Mouse (Mus musculus): ENCODE measurements around the gene Slc38a9.

The Slc38a9 gene

DNA sequence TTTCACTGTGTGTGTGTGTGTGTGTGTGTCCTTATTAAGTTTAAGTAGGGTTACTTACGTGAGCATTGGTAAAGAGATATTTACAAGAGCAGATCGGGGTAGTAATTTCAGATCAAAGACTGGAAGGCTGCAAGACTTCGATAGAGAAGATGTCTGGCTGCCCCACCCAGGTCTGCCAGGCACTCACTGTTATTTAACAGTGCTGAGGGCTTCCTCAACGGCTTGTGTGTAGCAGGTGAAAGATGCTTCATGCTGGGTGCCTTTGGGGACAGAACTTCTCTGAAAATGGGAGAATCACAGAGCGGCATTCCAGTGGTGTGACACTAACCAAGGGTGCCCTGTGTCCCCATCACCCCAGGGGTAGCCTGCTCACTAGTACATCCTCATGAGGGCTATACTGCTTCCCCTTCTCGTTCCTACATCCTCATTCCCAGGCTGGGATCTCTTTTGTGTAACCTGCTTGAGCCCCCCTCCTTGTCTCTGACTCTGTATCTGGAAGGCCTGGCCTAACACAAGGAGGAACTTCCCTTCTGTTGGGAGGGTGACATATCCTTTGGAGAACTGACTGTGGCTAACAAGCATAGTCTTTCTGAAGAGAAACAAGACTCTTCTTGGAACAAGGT, 87.4 kb downstream of the Slc38a9 start:
- no peak for DNase-seq

DNA sequence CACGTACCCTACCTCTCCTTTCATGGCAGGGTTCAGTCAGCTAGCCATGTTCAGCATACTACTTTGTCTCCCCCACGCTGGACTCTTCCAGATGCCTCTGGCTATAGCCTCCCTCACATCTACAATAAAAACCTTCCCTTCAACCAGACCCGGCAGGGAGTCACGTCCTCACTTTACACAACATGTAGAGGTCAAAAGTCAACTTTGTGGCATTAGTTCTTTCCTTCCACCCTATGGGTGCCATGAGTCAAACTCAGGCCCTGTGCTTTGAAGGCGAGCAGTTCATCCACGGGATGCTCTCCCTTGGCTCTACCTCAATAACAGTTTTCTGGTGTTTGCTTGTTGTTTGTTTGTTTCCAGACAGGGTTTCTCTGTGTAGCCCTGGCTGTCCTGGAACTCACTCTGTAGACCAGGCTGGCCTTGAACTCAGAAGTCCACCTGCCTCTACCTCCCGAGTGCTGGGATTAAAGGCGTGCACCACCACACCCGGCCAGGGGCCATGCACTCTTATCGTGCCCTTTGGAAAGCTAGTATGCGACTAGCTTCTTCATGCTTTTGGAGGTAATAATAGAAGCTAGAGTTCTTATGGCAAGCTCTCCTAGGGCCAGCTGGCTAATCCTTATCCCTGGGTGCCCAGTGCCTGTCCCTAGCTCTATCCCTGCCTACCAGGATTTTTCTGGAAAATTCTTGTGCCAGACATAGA, 88.4 kb downstream of the Slc38a9 start:
- DNase-seq, result no peak

DNA sequence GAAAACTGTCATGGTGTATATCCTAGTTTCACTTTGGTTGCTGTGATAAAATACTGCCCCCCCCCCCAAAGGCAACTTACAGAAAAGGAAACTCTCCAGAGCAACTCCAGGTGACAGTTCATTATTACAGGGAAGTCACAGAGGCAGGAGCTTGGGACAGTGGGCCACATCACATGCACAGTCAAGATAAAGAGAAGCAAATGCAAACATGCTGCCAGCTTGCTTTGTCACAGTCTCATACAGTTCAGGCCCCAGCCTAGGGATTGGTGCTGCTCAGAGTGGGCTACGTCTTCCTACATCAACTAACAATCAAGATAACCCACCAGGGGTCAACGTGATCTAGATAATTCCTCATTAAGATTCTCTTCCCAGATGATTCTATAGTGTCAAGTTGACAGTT, 89.3 kb downstream of the Slc38a9 start:
- DNase-seq, result no peak

DNA sequence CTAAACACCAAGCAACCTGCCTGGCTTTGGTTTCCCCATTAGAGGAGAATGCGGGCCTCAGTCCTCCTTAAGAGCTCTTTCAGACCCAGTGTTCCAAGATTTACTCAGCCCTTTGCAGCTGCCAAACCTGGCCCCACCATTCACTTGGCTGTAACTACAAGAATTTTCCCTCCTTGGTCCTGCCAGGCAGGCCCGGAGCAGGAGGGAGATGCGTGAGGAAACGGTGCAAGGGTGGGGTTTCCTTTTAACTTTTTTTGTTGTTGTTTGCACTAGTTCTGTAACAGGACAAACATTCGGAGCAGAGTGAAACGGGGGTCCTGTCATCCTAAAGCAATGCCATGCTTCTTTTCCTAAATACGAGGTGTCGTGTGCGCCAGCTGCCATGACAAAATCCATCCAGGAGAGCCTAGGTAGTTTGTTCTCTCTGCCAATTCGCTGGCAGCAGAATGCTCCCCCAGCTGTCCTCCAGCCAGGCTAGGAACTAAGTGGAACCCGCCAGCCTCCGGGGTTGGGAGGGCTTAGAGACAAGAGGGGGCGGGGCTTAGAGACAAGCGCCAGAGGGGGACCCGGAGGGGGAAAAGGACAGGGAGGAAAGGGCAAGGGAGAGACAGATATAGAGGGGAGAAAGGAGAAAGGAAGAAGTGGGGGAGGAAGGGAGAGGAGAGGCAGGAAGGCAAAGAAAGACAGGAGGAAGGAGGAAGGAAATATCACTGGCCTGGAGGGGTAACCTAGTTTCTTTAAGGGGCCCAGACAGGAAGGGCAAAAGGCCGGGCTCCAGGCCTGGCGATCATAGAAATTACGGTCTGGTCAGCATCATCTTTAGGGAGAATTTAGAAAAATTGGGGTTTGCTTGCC, 91.1 kb downstream of the Slc38a9 start:
- peak; percentile 81 for DNase-seq

DNA sequence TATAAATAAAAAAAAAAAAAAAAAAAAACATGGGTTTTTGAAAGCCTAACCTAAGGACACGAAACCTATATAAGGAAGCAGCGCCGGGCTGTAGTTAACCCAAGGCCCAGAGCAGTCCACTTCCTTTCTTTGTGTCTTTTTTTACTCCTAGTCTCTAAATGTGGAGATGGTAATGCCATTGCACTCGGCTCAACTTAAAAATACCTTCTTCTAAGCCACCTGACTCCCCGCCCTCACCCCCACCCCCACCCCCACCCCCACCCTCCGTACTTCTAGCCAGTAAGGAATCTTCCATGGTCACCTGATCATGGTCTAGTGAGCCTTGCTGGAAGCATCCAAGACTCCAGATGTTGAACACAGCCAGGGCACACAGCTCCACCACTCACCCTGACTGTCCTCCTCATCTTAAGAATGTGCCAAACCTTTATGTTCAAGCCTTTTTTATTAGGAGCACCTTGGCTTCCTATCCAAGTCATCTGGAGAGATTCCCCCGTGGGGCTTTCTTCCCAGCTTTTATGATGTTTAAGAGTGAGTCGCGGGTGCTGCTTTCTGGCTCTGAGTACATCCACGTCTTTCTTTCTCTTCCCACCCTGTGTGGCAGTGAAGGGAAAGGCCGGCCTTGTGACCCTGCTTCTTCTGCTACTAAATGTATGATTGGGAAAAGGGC, 91.9 kb downstream of the Slc38a9 start:
- DNase-seq, result no peak

DNA sequence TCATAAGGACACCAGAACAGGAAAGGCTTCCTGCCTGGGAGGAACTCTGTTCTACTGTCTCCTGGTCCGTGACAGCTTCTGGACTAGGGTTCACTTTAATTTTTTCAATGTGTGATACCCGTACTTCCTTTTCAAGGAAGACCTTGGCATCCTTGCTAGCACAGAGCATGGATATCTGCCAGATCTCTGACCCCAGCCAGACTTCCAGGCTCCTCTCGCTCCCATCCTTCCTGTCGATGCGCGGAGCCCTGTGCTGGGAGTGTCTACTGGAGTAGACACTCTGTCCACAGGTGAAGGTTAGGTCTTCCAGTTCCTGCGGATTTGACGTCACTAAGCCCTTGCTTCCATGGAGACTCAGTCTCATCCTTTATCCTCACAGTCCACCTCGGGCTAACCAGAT, 93.0 kb downstream of the Slc38a9 start:
- peak; percentile 86 for DNase-seq

DNA sequence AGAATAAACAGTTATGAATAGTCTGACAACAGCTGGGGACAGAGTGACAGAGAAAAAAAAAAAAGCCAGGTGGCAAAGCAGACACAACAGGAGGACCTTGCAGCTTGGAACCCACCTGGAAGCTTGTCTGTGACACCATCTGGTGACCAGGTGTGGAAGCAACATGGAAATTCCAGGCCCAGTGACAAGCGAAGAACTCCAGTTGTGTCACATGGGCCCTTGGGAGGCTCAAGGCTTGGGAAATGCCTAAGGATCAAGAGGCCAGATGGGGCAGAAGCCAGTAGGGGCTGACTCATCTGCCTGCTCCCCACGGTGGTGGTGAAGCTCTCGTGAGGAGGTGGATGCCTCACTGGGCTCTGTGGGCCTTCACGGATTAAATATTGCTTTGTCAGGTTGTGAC, 94.3 kb downstream of the Slc38a9 start:
- DNase-seq, result no peak

DNA sequence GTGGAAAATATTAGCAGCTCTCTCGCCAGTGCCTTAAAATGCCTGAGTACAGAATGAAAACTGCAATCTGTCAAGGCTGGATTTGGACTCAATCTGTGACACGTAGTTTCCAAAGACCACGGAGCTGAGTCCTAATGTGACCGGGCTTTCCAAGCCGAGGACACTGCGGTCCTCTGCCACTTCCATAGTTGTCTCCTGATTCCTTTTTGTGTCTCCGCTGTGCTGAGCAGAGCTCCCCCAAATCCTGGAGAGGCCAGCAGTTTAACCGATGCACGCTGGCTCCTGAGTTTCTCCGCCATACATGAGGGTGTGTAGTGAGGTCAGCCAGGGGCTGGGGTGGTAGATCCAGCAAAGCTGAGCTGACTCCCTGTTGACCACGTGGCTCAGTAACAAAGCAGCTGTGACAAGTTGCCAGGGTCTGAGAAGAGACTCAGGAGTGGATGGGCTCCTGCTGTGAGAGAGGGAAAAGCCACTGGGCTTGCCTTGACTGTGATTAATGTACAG, 95.0 kb downstream of the Slc38a9 start:
- DNase-seq, result no peak

DNA sequence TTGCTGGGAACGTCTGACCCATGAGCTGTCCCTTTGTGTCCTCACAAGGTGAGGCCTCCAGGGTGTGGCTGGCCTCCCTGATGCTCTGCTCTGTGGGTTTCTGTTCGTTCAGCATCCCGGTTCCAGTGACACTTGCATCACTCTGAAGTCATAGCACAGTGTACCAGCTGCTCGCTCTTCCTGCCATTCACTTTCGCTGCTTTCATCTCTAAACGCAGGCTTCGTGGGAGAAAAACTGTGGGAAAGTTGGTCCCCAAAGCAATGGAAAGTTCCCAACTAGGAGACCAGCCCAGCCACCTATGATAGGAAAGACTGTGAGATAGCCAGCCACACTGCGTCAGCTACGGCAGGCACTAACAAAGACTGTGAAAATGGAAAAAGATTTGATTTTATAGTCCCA, 96.8 kb downstream of the Slc38a9 start:
- no peak for DNase-seq

DNA sequence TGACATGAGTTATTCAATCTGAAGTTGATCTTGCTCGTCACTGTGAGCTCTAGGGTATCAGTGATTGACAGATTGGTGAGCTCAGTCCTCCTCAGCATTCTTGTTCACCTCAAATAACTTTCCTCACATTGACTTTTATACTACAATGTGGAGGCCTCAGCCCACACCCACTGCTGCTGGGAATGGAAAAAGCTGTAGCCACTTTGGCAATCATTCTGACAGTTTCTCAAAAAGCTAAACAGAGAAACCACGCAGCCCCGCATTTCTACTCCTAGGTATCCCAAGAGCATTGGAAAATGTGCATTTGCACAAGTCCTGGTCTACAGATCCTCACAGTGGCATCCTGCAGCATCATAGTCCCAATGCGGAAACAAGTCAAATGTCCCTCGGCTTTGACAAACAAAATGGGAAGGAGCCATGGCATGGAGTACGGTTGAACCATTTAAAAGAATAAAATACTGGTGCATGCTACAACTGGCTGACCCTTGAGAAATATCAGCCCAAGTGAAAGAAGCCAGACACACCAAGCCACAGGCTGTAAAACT, 98.1 kb downstream of the Slc38a9 start:
- DNase-seq, result no peak

DNA sequence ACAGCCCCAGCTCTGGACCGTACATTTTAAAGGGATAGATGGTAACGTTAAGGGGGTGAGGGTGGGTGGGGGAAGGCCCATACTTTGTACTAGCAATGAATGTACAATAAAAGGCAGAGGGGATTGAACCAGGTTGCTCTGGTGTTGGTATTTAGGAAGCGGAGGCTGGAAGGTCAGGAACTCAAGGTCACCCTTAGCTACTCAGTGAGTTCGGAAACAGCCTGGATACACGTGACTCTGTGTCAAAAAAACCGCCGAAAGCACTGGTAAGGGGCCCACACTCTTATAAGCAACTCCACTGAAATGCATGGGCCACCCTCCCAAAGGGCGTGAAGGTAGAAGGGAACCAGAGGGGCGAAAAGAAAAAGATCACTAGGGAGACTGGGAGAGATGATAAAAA, 98.8 kb downstream of the Slc38a9 start:
- DNase-seq, result no peak

DNA sequence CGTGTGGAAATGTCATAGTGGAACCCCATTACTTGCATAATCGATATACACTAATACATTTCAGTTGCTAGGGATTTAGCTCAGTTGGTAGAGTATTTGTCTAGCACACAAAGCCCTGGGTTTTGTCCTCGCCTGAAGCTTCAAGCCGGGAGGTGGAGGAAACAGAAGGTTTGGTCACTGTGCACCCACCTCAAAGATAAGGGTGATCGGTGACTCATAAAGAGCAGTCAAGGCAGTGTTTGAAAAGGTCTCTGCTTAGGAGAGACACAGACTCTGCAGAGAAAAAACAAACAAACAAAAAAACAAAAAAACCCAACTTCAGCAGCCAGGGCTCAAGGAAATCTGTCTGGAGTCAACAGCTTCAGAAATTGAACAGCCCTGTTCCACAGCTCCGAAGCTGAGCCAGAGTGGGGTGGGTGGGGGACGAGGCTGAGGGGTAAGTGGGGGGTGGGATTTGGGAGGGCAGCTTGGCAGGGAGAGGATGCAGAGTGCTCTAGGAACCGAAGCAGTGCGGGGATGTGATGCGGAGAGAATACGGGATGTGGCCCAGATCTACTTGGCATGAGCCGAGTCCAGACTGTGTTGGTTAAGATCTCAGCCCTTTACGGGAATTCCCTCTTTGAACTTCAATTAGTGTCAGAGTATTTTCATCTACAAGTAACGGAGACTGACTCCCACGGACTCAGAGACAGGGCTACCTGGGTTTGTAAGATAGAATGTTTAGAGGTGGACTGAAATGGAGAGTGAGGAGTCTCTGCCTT, 99.4 kb downstream of the Slc38a9 start:
- no peak for DNase-seq

DNA sequence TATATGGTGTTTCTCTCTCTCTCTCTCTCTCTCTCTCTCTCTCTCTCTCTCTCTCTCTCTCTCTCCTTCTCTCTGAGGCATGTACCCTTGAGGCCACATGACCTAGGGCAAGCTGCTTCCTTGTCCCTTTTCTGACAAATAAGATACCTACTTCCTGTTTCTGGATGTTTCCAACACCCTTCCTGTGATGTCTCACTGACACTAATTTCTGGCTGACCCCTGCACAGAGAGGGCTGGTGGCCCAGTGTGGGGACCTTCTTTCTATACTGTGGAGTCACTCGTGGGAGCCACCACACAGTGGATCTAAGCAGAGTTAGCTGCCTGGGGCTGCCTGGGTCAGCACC, 100.0 kb downstream of the Slc38a9 start:
- DNase-seq, result no peak

DNA sequence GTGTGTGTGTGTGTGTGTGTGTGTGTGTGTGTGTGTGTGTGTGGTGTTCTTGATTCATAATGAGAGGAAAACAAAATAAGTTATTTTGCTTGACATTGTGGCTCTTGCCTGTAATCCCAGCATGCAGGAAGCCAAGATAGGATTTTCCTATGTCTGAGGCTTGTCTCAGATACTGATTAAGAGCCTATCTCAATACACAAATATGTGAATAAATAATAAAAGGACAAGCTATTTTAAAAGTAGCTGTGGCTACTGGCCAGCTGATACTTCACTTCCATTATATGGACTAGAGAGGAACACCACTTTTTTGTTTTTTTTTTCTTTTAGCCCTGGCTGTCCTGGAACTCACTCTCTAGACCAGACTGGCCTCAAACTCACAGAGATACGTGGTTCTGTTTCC, 101.2 kb downstream of the Slc38a9 start:
- no peak for DNase-seq

DNA sequence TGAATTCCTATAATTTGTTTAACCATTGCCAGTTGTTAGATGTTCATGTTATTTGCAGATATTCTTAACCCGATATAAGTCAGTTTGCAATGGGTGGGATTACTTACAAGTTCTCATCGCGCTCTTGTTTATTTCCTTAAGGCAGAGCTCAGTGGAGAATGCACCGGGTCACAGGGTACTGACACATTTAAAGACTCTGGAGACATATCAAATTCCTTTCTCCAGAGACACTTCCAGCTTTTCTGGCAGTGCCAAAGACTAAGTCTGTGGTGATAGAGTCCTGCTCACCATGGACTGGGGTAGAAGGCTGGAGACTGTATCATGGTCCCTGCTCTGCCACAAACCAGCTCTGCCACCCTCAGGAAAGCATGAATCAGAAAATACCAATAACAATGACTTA, 102.0 kb downstream of the Slc38a9 start:
- no peak for DNase-seq

DNA sequence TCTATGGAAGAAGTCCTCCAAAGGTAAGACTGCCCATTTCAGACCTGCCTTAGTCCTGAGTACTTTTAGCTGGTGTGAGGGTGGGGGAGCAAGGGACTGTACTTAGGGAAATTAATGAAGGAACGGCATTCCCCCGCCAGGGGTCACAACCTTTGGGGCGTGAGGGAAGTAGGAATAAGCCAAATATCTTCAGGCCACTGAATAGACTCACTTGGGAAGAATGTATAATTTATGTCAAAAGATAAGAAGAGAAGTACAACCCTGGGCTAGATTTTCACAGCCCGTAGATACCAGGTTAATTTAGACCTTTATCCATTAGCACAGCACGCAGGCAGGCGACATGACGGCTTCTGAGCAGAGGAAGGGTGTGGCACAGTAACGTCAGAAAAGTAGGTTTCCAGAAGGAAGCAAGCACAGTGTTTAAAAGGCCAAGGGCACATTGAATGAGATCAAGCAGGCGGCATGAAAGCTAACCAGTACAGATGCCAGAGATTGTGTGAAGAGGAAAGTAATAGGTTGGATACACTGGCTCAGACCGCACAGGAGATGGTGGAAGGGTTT, 103.1 kb downstream of the Slc38a9 start:
- DNase-seq, result peak; percentile 73

DNA sequence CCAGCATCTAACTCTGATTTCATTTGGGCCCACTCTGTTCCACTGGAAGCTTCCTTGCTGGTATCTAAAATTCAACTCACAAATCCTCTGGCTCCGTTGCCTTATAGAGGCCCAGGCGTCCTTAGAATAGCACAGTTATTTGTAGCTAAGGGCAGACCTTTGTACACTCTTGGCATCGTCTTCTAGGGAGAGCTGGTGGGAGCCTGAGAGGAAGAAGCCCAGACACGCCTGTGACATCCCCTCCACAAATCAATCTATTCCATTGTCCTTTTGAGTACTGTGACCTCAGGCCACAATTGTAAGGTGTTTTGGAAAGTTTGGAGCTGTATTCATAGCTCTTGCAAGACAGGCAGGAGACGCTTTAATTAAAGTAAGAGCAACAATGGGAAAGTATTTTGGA, 104.0 kb downstream of the Slc38a9 start:
- DNase-seq, result peak; percentile 71

DNA sequence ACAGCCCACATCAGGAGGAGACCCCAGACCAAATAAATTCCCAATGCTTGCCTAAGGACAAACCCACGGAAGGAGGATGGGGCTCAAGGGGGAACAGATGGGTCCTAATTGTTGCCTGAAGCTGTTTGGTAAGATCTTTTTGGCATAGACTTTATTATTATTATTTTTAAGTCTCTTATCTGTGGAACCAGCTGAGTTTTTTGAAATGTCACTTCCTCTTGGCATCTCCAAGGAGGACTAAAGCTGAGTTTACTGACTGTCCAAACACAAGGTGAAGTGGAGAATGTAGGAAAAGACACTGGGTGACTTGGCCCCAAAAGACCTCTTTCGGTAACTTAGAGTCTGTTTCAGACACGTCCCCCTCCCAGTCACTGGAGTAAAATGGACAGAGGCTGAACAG, 105.1 kb downstream of the Slc38a9 start:
- DNase-seq, result no peak

DNA sequence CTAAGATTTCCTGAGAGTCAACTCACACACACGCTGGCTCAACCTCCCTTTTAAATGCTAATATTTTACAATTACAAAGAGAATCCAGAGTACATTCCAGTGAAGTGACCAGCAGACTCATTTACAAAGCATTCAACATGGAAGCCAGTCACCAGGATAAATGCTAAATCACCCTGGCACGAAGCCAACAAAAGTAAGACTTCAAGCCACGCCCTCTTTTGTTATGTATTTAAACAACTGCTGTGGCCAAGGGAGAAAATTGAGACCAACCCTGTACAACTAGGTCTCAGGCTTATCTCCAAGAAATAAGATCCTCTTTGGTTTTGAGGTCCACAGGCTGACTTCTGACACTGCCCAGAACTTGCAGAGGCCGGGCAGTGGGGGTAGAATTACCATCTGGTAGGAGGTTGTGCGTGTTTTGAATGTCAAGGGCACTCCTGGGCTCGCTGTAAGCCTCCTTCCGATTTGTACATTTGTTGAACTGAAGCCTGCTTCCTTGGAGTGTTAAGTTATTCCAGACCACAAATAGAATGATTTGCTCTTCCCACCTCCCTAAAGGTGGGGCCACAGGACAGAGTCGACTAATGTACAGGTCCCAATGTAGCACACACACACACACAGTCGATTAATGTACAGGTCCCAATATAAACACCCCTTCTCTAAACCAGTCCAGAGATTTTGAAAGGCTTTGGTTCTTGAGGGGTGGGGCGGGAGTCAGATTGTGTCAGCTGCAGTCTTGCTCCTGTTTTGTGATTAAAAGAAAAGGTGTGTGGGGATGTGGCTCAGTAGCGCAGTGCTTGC, 110.2 kb downstream of the Slc38a9 start:
- DNase-seq, result no peak

DNA sequence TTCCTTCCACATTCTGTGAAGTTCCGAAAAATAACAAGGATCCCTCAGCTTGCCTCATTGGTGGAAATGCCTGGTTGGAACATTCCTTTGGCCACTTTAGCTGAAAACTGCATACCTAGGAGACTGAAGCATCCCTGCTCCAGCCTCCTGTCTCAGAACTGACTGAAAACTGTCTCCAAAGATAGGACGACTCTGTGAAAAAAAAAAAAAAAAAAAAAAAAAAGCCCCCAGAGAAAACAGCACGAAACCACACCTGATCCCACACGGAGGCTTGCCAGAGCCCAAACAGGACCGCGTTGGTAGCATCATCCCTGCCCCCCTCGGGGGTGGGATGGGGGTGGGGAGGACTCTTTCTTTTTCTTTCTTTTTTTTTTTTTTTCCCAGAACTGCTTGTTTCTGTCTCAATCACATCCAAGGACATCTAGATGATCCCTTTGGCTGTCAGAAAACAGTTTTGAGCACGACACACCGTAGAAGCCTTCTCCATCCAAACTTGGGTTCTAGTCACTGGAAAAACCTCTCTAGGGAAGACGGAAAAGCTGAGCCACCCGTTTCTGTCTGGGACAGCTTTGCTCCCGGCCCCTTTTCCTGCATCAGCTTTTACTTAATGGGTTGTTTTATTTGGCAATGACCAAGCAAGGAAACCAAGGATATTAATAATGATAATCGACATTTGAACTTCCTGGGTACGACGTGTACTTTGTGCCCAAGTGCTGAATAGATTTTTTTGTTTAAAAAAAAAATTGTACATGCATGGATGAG, 111.1 kb downstream of the Slc38a9 start:
- DNase-seq, result peak; percentile 74

Measured in kidney, postnatal 14 days (tissue).